Mouse (Mus musculus) midbrain, postnatal 0 days (tissue): ENCODE measurements around the gene Usp49. TPM values are rescaled to one million over a fixed set of nuclear protein-coding genes. Genes with fewer than 3 reads are reported as not detected.

Experiments used
- ATAC-seq: fragments of 200-750 bp; cut with Nextera tagmentation; 2 replicates; pipeline ENCODE4 v1.8.0; 2017; ENCODE audit warnings: moderate number of reproducible peaks, mild to moderate bottlenecking, moderate TSS enrichment, moderate library complexity; ENCODE audit not compliant: low FRiP score
- DNase-seq: peaks from one replicate; pipeline ENCODE4 v3.0.0-alpha.2; 2015; ENCODE audit warnings: low spot score
- H3K27ac ChIP-seq: fragments of 300-500 bp; sonication (generic); 2 replicates; pipeline ENCODE4 v1.5.1; 2014; ENCODE audit warnings: low read depth, mild to moderate bottlenecking, low read length, mixed read lengths
- H3K27me3 ChIP-seq: fragments of 300-500 bp; sonication (generic); 2 replicates; pipeline ENCODE4 v1.6.1; 2014; ENCODE audit warnings: low read length, control low read depth, mixed read lengths; ENCODE audit not compliant: insufficient read depth
- H3K36me3 ChIP-seq: fragments of 300-500 bp; sonication (generic); 2 replicates; pipeline ENCODE4 v1.6.1; 2014; ENCODE audit warnings: low read length, control low read depth, mixed read lengths; ENCODE audit not compliant: insufficient read depth
- H3K4me1 ChIP-seq: fragments of 300-500 bp; sonication (generic); 2 replicates; pipeline ENCODE4 v1.6.1; 2014; ENCODE audit warnings: mild to moderate bottlenecking, control low read depth, antibody characterized with exemption, low read length, mixed read lengths; ENCODE audit not compliant: insufficient read depth
- H3K4me2 ChIP-seq: fragments of 300-500 bp; sonication (generic); 2 replicates; pipeline ENCODE4 v1.6.1; 2014; ENCODE audit warnings: low read depth, mild to moderate bottlenecking, low read length, mixed read lengths; ENCODE audit not compliant: poor library complexity, severe bottlenecking
- H3K4me3 ChIP-seq: fragments of 300-500 bp; sonication (generic); 2 replicates; pipeline ENCODE4 v1.5.1; 2014; ENCODE audit warnings: low read depth, mild to moderate bottlenecking, low read length, moderate library complexity
- H3K9ac ChIP-seq: fragments of 300-500 bp; sonication (generic); replicated peaks from 2 replicates; pipeline ENCODE4 v1.6.1; 2014; ENCODE audit warnings: mild to moderate bottlenecking, low read length, moderate library complexity, mixed read lengths; ENCODE audit not compliant: poor library complexity, severe bottlenecking
- H3K9me3 ChIP-seq: fragments of 300-500 bp; sonication (generic); 2 replicates; pipeline ENCODE4 v1.6.1; 2016; ENCODE audit warnings: low read length, control low read depth
- CTCF ChIP-seq: IDR thresholded peaks from 2 replicates; pipeline ENCODE4 v1.5.1; 2016; ENCODE audit warnings: antibody characterized with exemption, mild to moderate bottlenecking
- WGBS: fragments of 180-500 bp; shearing (Covaris S2); extraction: QIAGEN DNeasy Blood & Tissue Kit; methylation state at CpG from one replicate; pipeline ENCODE4 v1.1.7; 2014; 5-methylcytosine and 5-hydroxymethylcytosine counted together
- polyA plus RNA-seq: library from polyadenylated mRNA; unstranded; fragments of >200 nt; fragmentation: Nextera tagmentation; extraction: Ambion mirVana; gene quantifications from 2 replicates; pipeline ENCODE4 v1.2.1, GENCODE M21; 2015
- total RNA-seq: library from RNA; depleted of rRNA; stranded (reverse); fragments of >200 nt; gene quantifications from 2 replicates; pipeline ENCODE4 v1.2.3, GENCODE M21; 2014

The Usp49 gene
- total and polyA plus RNA-seq, 2 experiments from 2014 or later = 3.7 to 24.4 TPM

DNA sequence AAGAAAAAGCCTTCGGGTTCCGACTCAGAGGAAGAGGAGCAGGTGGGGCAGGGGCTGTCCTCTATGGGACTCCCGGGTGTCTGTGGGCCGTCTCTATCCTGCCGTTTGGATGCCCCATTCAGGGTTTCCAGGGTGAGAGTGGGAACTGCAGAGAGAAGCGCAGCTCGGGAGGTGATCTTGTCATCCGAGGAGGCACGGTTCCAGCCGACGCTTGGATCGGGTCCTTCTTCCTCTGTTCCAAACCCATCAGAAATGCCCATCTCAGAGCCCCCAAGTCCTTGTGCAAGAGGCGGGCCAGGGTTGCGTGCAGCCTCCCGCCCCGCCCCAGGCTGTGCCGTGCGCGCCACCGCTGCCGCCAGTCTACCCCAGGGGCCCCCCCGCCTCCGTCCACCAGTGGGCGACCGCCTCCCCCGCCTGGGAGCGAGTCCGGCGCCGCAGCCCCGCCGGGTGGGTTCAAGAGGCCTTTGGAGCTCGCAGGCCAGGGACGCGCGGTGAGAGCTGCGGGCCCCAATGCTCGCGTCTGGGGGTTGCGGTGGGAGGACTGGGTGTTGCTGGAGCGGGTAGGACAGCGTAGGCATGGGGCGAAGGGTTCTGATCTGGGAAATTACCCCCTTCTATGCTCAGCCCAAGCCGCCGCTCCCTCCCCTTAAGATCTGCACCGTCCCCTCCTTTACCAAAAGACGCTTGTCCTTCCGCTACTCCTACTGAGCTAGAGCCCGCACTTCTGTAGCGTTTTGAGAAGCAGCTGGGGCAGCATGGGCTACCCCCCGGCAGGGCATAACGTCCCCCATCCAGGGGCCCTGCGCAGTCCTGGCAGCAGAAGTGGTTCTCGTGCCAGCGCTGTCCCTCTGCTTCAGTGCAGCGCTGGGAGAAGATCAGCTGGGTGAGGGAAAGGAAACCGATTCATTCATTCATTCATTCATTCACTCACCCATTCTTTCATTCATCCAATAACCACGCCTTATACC lies 58.4 kb downstream of the Usp49 start, which contains the start of gene Frs3:
Gene Frs3, plus strand, starts transcription at position 423 of the 968 bp plus-strand sequence.
- ATAC-seq (peak; percentile 74), DNase-seq (peak; percentile 79)
- Histone ChIP-seq H3K36me3 (peaks cover 6% of the 10 kb centered on the region; the same call in 1 of the 2 replicates), H3K9me3 (no peaks in the 10 kb centered on the region), H3K27me3 (no peaks in the 10 kb centered on the region), H3K4me1 (peaks cover 5% of the 10 kb centered on the region; the same call in 1 of the 2 replicates), H3K4me3 (peak within 1 kb of the TSS; percentile 74), H3K9ac (peak within 1 kb of the TSS; percentile 86), H3K4me2 (peak within 1 kb of the TSS; percentile 89), H3K27ac (peak within 1 kb of the TSS; percentile 88)
- WGBS = under 1% methylated on average over 53 of the region's 58 CpGs
- TF ChIP-seq CTCF = peak; percentile 31

DNA sequence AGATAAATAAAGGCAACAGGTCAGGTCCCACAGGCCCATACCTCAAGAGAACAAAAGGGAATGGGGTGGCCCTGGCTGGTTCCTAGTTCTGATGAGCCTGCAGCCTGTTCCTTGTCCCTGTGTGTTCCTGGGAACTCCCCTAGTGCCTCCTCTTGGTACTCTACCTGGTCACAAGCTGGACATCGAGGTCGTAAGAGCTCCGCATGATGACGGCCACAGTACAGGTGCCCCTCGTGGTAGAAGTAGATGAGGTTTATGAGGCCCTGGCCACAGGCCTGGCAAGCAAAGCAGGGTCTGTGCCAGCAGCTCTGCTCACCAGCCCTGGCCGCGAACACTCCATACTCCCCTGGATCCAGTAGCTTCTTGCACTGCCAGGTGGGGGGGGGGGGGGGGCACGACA lies 59.4 kb downstream of the Usp49 start:
- Histone ChIP-seq H3K36me3 (no peaks in the 10 kb centered on the region), H3K4me3 (peak overlapping the region; percentile 74), H3K9ac (no peak overlapping the region), H3K4me2 (peak overlapping the region; percentile 89), H3K27me3 (no peaks in the 10 kb centered on the region), H3K27ac (no peak overlapping the region), H3K9me3 (no peaks in the 10 kb centered on the region), H3K4me1 (peaks cover 5% of the 10 kb centered on the region; the same call in 1 of the 2 replicates)
- 84% methylated on average over 8 of the region's 8 CpGs for WGBS
- ATAC-seq = no peak
- no peak for TF ChIP-seq CTCF
- DNase-seq = no peak

DNA sequence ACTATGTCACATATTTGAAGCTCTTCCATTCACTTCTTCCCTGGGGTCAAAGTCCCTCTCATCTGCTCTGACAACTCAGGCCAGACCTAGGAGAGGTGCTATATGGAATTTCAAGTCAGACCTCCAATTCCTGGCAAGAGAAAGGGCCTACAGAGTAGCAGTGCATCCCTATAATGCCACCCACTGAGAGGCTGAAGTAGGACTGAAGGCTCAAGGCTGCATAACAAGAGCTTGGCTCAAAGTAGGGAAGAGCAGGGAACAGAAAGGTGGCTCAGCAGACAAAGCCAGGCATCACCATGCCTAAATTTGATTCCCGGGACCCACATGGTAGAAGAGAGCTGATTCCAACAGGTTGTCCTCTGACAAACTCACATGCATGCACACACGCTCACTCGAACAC lies 61.2 kb downstream of the Usp49 start:
- WGBS = 90% methylated on average over 3 of the region's 3 CpGs
- no peak for TF ChIP-seq CTCF
- H3K36me3 ChIP-seq = no peaks in the 10 kb centered on the region
- H3K9ac ChIP-seq = no peak overlapping the region
- H3K27me3 ChIP-seq = no peaks in the 10 kb centered on the region
- H3K4me2 ChIP-seq = no peak overlapping the region
- ATAC-seq (no peak), DNase-seq (no peak)
- H3K9me3 ChIP-seq = no peaks in the 10 kb centered on the region
- H3K4me1 ChIP-seq = peaks cover 5% of the 10 kb centered on the region; the same call in 1 of the 2 replicates
- H3K4me3 ChIP-seq = no peak overlapping the region
- H3K27ac ChIP-seq = no peak overlapping the region

DNA sequence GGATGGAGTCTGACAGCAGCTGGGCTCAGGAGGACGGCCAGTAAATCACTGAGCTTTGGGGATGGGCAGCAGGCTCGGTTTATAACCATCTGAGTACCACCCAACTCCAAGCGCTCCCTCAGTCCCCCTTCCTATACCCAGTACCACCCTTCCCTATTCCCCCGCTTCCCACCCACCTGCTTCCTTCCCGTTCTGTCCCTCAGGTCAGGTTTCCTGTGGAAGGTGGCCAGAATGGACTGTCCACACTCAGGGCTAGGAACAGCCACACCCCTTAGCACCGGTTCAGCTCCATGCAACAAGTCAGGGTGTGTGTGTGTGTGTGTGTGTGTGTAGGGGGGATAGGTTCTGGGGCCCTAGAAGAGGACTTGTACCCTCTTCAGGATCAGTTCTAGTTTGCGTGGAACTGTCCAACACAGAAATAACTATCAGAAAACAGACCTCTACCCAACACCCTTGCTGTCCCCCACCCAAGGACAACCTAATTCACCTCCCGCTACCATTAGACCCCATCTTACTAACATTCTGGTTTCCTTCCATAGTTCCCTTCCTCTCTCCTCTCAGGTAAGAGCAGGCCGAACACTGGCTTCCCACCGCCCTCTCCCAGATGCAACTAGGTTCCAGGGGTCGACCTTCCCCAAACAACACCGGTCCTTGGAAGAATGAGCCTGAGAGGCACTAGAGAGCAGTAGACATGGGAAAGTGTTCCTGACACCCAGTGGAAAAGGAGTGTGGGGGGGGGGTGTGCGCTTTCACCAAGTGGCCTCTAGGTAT lies 63.4 kb downstream of the Usp49 start:
- ATAC-seq (peak; percentile 7; the same call in 1 of the 2 replicates), DNase-seq (no peak)
- no peak for TF ChIP-seq CTCF
- Histone ChIP-seq H3K9ac (peak overlapping the region; percentile 84), H3K27me3 (no peaks in the 10 kb centered on the region), H3K36me3 (peaks cover 7% of the 10 kb centered on the region; the same call in 1 of the 2 replicates), H3K27ac (peak overlapping the region; percentile 85), H3K4me2 (peak overlapping the region; percentile 73), H3K4me3 (peak overlapping the region; percentile 79), H3K4me1 (no peaks in the 10 kb centered on the region; the same call in 1 of the 2 replicates), H3K9me3 (no peaks in the 10 kb centered on the region)
- 34% methylated on average over 13 of the region's 13 CpGs for WGBS

DNA sequence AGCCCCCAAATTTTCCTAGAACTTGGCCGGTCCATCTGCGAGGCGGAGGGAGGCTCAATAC lies 63.8 kb downstream of the Usp49 start, which contains the start of gene Gm21981:
Gene Gm21981, minus strand, starts transcription at position 14 of the 61 bp plus-strand sequence.
- ATAC-seq = no peak
- peak; percentile 42; the same call in 1 of the 2 replicates for TF ChIP-seq CTCF
- DNase-seq = no peak
- H3K9me3 ChIP-seq = no peaks in the 10 kb centered on the region
- H3K4me2 ChIP-seq = peak within 1 kb of the TSS; percentile 73
- WGBS = 0% methylated on average over 3 of the region's 3 CpGs
- peak within 1 kb of the TSS; percentile 85 for H3K27ac ChIP-seq
- no peaks in the 10 kb centered on the region for H3K27me3 ChIP-seq
- no peaks in the 10 kb centered on the region; the same call in 1 of the 2 replicates for H3K4me1 ChIP-seq
- peak within 1 kb of the TSS; percentile 79 for H3K4me3 ChIP-seq
- peak within 1 kb of the TSS; percentile 84 for H3K9ac ChIP-seq
- peaks cover 8% of the 10 kb centered on the region; the same call in 1 of the 2 replicates for H3K36me3 ChIP-seq
